Mouse (Mus musculus): ENCODE measurements at regions not wholly inside any gene's neighbourhood (a gene's known extent, or its start where the extent isn't known, plus 50 kb on each side); places are given as distances from the start of the nearest gene placed in this dataset.

GRCm38 (mm10) chr9:80683030-80683692 is 217.9 kb upstream of the Impg1 start:
- DNase-seq, result no peak

GRCm38 (mm10) chr9:80681709-80682108 is 216.4 kb upstream of the Impg1 start:
- DNase-seq, result no peak

- DNase-seq, result no peak
Measured at GRCm38 (mm10) chr9:80671483-80671882, 206.2 kb upstream of the Impg1 start.

- DNase-seq, result peak; percentile 17
Measured at GRCm38 (mm10) chr9:80668575-80669248, 203.4 kb upstream of the Impg1 start.

GRCm38 (mm10) chr9:80658755-80659154 is 193.5 kb upstream of the Impg1 start:
- DNase-seq, result no peak

GRCm38 (mm10) chr9:80615114-80615513 is 149.8 kb upstream of the Impg1 start:
- peak; percentile 4 for DNase-seq

- peak; percentile 4 for DNase-seq
Measured at GRCm38 (mm10) chr9:80600019-80600418, 134.7 kb upstream of the Impg1 start.

GRCm38 (mm10) chr9:80565388-80566024 is 100.2 kb upstream of the Impg1 start:
- no peak for DNase-seq

GRCm38 (mm10) chr9:80563655-80564054 is 98.4 kb upstream of the Impg1 start:
- no peak for DNase-seq

GRCm38 (mm10) chr9:80555531-80556067 is 90.3 kb upstream of the Impg1 start:
- no peak for DNase-seq
